Mouse (Mus musculus) kidney, embryonic 16.5 days (tissue): ENCODE measurements around the gene Chchd6. TPM values are rescaled to one million over a fixed set of nuclear protein-coding genes. Genes with fewer than 3 reads are reported as not detected.

Experiments used
- ATAC-seq: fragments of 200-750 bp; cut with Nextera tagmentation; 2 replicates; pipeline ENCODE4 v1.8.0; 2017; ENCODE audit warnings: moderate TSS enrichment; ENCODE audit not compliant: low FRiP score, low TSS enrichment
- H3K27ac ChIP-seq: fragments of 300-500 bp; sonication (generic); 2 replicates; pipeline ENCODE4 v1.5.1; 2014; ENCODE audit warnings: low read length
- H3K27me3 ChIP-seq: fragments of 300-500 bp; sonication (generic); 2 replicates; pipeline ENCODE4 v1.6.1; 2014; ENCODE audit warnings: low read length, control low read depth, mixed read lengths; ENCODE audit not compliant: insufficient read depth
- H3K36me3 ChIP-seq: fragments of 300-500 bp; sonication (generic); 2 replicates; pipeline ENCODE4 v1.6.1; 2014; ENCODE audit warnings: low read length, control low read depth, mixed read lengths; ENCODE audit not compliant: insufficient read depth
- H3K4me1 ChIP-seq: fragments of 300-500 bp; sonication (generic); 2 replicates; pipeline ENCODE4 v1.6.1; 2014; ENCODE audit warnings: low read length, control low read depth, mixed read lengths; ENCODE audit not compliant: insufficient read depth
- H3K4me2 ChIP-seq: fragments of 300-500 bp; sonication (generic); replicated peaks from 2 replicates; pipeline ENCODE4 v1.6.1; 2014; ENCODE audit warnings: low read depth, low read length
- H3K4me3 ChIP-seq: fragments of 300-500 bp; sonication (generic); 2 replicates; pipeline ENCODE4 v1.5.1; 2014; ENCODE audit warnings: mild to moderate bottlenecking, low read length
- H3K9ac ChIP-seq: fragments of 300-500 bp; sonication (generic); replicated peaks from 2 replicates; pipeline ENCODE4 v1.6.1; 2014; ENCODE audit warnings: low read length
- H3K9me3 ChIP-seq: fragments of 300-500 bp; sonication (generic); 2 replicates; pipeline ENCODE4 v1.6.1; 2016; ENCODE audit warnings: low read length, control low read depth
- WGBS: fragments of 180-500 bp; shearing (Covaris S2); extraction: QIAGEN DNeasy Blood & Tissue Kit; methylation state at CpG from one replicate; pipeline ENCODE4 v1.1.7; 2014; 5-methylcytosine and 5-hydroxymethylcytosine counted together
- polyA plus RNA-seq: library from polyadenylated mRNA; unstranded; fragments of >200 nt; fragmentation: Nextera tagmentation; extraction: Ambion mirVana; gene quantifications from 2 replicates; pipeline ENCODE4 v1.2.1, GENCODE M21; 2015

The Chchd6 gene
- polyA plus RNA-seq, 1 experiment from 2014 or later: 72.3 TPM

DNA sequence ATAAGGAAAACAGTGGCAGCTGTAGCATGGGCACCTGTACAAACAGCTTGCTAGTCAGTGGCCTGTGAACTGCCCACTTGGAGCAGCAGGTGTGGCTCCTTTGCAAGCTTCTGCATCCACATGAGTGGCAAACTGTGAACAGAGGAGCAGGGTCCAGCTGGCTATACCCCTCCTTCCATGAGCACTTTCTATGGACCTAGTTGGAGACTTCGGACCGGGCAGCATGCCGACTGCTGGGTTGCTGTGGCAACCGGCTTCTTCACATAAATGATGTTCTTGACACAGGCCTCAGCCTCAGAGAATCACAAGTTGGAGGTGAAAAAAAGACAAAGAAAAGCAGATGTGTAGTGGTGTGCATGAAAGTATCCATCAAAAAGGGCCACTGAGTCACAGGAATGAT lies 154.8 kb downstream of the Chchd6 start:
- Histone ChIP-seq H3K4me3 (no peak overlapping the region), H3K36me3 (no peaks in the 10 kb centered on the region), H3K4me1 (no peaks in the 10 kb centered on the region), H3K27ac (no peak overlapping the region), H3K9me3 (no peaks in the 10 kb centered on the region), H3K4me2 (no peak overlapping the region), H3K27me3 (no peaks in the 10 kb centered on the region), H3K9ac (no peak overlapping the region)
- no peak for ATAC-seq
- 78% methylated on average over 4 of the region's 4 CpGs for WGBS

DNA sequence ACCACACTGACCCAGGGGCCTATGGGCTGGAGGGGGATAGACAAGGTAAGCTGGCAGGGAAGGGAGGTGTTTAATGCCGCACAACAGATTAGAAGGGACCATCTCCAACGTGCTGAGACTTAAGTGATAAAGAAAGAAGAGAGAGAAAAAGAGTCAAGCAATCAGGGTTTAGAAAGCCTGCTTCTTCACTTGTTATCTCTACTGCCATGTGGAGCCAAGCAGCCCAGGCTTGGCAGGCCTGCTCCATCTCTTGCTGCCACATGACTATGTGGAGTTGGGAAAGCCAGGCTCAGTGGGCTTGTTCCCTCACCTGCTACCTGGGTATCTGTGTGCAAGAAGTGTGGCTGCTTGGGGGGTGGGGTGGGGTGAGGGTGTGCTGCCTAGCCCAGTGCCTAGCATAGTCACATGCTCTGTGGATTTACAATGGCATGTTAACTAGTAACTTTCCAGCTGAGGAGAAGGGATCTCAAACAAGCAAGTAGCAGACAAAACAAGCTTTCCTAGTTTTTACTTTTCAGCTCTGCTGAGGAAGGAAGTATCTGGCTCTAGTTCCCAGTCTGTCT lies 163.5 kb downstream of the Chchd6 start:
- 95% methylated on average over 2 of the region's 2 CpGs for WGBS
- Histone ChIP-seq H3K36me3 (no peaks in the 10 kb centered on the region), H3K4me2 (no peak overlapping the region), H3K4me1 (no peaks in the 10 kb centered on the region), H3K27ac (no peak overlapping the region), H3K9me3 (no peaks in the 10 kb centered on the region), H3K4me3 (no peak overlapping the region), H3K9ac (no peak overlapping the region), H3K27me3 (no peaks in the 10 kb centered on the region)
- no peak for ATAC-seq

GRCm38 (mm10) chr6:89430749-89431148 lies 164.7 kb downstream of the Chchd6 start:
- no peaks in the 10 kb centered on the region for H3K27me3 ChIP-seq
- no peaks in the 10 kb centered on the region for H3K9me3 ChIP-seq
- H3K27ac ChIP-seq: no peak overlapping the region
- H3K9ac ChIP-seq: no peak overlapping the region
- ATAC-seq: no peak
- no peak overlapping the region for H3K4me2 ChIP-seq
- H3K4me1 ChIP-seq: no peaks in the 10 kb centered on the region
- no peak overlapping the region for H3K4me3 ChIP-seq
- no peaks in the 10 kb centered on the region for H3K36me3 ChIP-seq

DNA sequence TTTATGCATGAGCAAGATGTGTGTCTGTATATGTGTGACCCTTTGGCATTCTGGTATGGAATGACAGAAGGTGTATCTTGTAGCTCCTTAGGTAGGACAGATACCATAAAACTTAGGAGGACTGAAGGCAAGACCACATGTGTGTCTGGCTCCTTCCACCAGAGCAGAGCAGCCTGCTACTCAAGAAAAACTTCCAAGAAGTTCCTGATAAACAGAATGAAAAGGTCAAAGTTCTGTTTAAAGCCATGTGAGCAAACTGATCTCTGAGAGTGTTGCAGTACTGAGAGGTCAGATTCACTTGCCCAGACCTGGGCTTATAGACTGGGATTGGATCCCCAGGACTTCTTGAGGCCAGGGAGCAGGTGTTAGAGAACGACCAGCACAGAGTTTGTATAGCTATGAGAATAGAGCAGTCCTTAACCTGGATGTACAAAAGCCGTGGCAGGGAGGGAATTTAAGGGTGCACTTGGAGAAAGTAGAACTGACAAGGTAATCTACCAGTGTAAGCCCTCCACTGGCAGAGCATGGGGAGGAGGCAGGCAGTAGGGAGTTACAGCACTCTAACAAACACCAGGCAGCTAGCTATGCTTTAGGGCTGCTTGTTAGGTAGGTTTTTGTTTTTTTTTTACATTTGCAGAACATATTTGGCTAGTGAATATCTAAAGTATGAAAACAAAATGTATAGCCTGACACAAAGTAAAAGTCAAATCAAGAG lies 166.6 kb downstream of the Chchd6 start:
- H3K4me1 ChIP-seq: no peaks in the 10 kb centered on the region
- no peaks in the 10 kb centered on the region for H3K27me3 ChIP-seq
- 63% methylated on average over 2 of the region's 2 CpGs for WGBS
- H3K27ac ChIP-seq: no peak overlapping the region
- no peak overlapping the region for H3K9ac ChIP-seq
- no peak overlapping the region for H3K4me3 ChIP-seq
- no peaks in the 10 kb centered on the region for H3K36me3 ChIP-seq
- H3K4me2 ChIP-seq: no peak overlapping the region
- no peaks in the 10 kb centered on the region for H3K9me3 ChIP-seq
- ATAC-seq: no peak

GRCm38 (mm10) chr6:89424461-89424860 lies 171.0 kb downstream of the Chchd6 start:
- no peaks in the 10 kb centered on the region for H3K9me3 ChIP-seq
- no peaks in the 10 kb centered on the region for H3K4me1 ChIP-seq
- no peak overlapping the region for H3K4me2 ChIP-seq
- H3K9ac ChIP-seq: no peak overlapping the region
- WGBS: 97% methylated on average over 1 of the region's 1 CpGs
- H3K27me3 ChIP-seq: no peaks in the 10 kb centered on the region
- no peaks in the 10 kb centered on the region for H3K36me3 ChIP-seq
- H3K4me3 ChIP-seq: no peak overlapping the region
- no peak overlapping the region for H3K27ac ChIP-seq
- ATAC-seq: no peak

GRCm38 (mm10) chr6:89422621-89423020 lies 172.8 kb downstream of the Chchd6 start:
- ATAC-seq: no peak
- Histone ChIP-seq H3K9ac (no peak overlapping the region), H3K27ac (no peak overlapping the region), H3K9me3 (no peaks in the 10 kb centered on the region), H3K4me2 (no peak overlapping the region), H3K36me3 (no peaks in the 10 kb centered on the region), H3K27me3 (no peaks in the 10 kb centered on the region), H3K4me3 (no peak overlapping the region), H3K4me1 (no peaks in the 10 kb centered on the region)
- 89% methylated on average over 3 of the region's 3 CpGs for WGBS

DNA sequence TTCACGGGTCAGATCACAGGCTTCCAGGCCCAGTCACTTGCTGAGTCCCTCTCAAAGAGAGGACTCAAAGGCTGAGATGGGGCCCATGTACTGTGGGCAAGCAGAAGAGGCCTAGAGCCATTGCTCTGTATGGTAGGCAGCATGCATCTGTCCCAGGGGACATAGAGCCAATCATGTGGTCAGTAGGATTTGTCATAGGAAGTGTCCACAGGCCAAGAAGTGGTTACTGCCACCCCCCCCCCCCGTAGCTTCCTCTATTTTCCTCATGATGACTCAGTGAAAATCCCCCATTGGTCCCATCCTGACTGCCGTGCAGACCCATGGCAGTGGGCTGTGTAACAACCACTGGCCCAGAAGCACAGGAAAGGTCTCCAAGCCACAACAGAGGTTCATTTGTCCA lies 173.5 kb downstream of the Chchd6 start:
- H3K4me1 ChIP-seq: no peaks in the 10 kb centered on the region
- no peak overlapping the region for H3K27ac ChIP-seq
- no peak for ATAC-seq
- H3K36me3 ChIP-seq: no peaks in the 10 kb centered on the region
- H3K4me2 ChIP-seq: no peak overlapping the region
- no peak overlapping the region for H3K4me3 ChIP-seq
- no peaks in the 10 kb centered on the region for H3K9me3 ChIP-seq
- H3K9ac ChIP-seq: no peak overlapping the region
- no peaks in the 10 kb centered on the region for H3K27me3 ChIP-seq
- WGBS: 77% methylated on average over 3 of the region's 3 CpGs

GRCm38 (mm10) chr6:89421503-89421902 lies 173.9 kb downstream of the Chchd6 start:
- 85% methylated on average over 6 of the region's 6 CpGs for WGBS
- Histone ChIP-seq H3K4me1 (no peaks in the 10 kb centered on the region), H3K4me3 (no peak overlapping the region), H3K36me3 (no peaks in the 10 kb centered on the region), H3K4me2 (no peak overlapping the region), H3K27ac (no peak overlapping the region), H3K9ac (no peak overlapping the region), H3K27me3 (no peaks in the 10 kb centered on the region), H3K9me3 (no peaks in the 10 kb centered on the region)
- no peak for ATAC-seq

DNA sequence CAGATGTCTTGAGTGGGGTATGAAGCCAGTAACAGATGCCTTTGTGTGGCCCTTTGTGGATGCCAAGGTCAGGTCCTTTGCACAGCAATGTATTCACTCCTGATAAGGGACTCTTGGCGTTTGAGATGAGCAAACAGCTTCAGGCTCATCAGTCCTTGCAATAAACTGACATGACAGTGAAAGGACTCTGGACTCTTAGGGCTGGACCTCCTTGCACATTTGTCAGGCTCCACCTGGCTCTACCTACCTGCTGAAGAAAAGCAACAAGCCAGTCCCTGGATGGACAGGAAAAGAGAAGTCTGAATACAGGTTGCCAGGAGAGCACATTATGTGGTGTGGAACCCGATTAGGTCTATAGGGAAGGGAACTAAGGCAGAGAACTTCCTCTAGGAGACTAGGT lies 174.7 kb downstream of the Chchd6 start:
- ATAC-seq: no peak

GRCm38 (mm10) chr6:89420110-89420509 lies 175.3 kb downstream of the Chchd6 start:
- no peak for ATAC-seq
- Histone ChIP-seq H3K9me3 (no peaks in the 10 kb centered on the region), H3K27ac (no peak overlapping the region), H3K4me3 (no peak overlapping the region), H3K36me3 (no peaks in the 10 kb centered on the region), H3K4me2 (no peak overlapping the region), H3K4me1 (no peaks in the 10 kb centered on the region), H3K9ac (no peak overlapping the region), H3K27me3 (no peaks in the 10 kb centered on the region)

More for the DNA sequence above, 174.7 kb downstream of the Chchd6 start:
- H3K9me3 ChIP-seq: no peaks in the 10 kb centered on the region
- no peak overlapping the region for H3K9ac ChIP-seq
- no peak overlapping the region for H3K4me3 ChIP-seq
- no peaks in the 10 kb centered on the region for H3K27me3 ChIP-seq
- H3K4me2 ChIP-seq: no peak overlapping the region
- H3K4me1 ChIP-seq: no peaks in the 10 kb centered on the region
- 75% methylated on average over 2 of the region's 2 CpGs for WGBS
- no peaks in the 10 kb centered on the region for H3K36me3 ChIP-seq
- H3K27ac ChIP-seq: no peak overlapping the region
